Comparison of ENCODE assay signal across 23 mouse cellular contexts in genomic region chr15:78604255-78604654, GRCm38 (mm10). TPM values are rescaled to one million over a fixed set of nuclear protein-coding genes. Genes with fewer than 3 reads are reported as not detected.
DNase-seq lines count a peak whose midpoint lies in the region; ATAC-seq and TF ChIP-seq lines count a peak whose summit lies in the region.
"Had no signal": no experiment of that assay in that cellular context is flagged by ENCODE, and none has a peak within 500 bp of the region (broad histone marks: within the 10 kb centered on the region; RNA-seq: fewer than 3 reads in every experiment).

No protein-coding gene starts in this region.

- no peaks in the 10 kb centered on the region for H3K36me3 ChIP-seq in lung, embryonic 16.5 days (ENCODE audit: control insufficient read depth, insufficient read depth, low read length)
- no peaks in the 10 kb centered on the region for H3K36me3 ChIP-seq in stomach, postnatal 0 days (ENCODE audit: control insufficient read depth, insufficient read depth, low read length)
- H3K36me3 ChIP-seq in kidney, embryonic 15.5 days: no peaks in the 10 kb centered on the region
- H3K36me3 ChIP-seq: embryonic facial prominence, embryonic 10.5 days; heart, embryonic 13.5 days; hindbrain, embryonic 15.5 days had no signal

- 0 out of 2 replicates have a peak, but pooled peaks have one; percentile 32 for ATAC-seq in lung, embryonic 16.5 days (ENCODE audit: low read depth)
- ATAC-seq in stomach, postnatal 0 days (ENCODE audit: low FRiP score, low TSS enrichment): no peak
- no peak for ATAC-seq in kidney, embryonic 15.5 days (replicated peaks; ENCODE audit: low FRiP score)
- ATAC-seq: activated CD4-positive, CD25-positive, alpha-beta regulatory T cell, adult 4 months; forebrain, embryonic 13.5 days; forebrain, postnatal 0 days had no signal

- no peak for TF ChIP-seq EP300 in stomach, postnatal 0 days (optimal IDR thresholded peaks at IDR 0.05)

- intact Hi-C loops in gastrocnemius, postnatal 14 days (cut with DNase I; ENCODE audit: low total_unique reads): no loop called here

- no peak for TF ChIP-seq CTCF in stomach, postnatal 0 days (IDR thresholded peaks at IDR 0.05; ENCODE audit: low read depth)

- no peak overlapping the region for H3K4me2 ChIP-seq in lung, embryonic 16.5 days (ENCODE audit: low read depth, low read length)
- H3K4me2 ChIP-seq in stomach, postnatal 0 days (replicated peaks; ENCODE audit: low read depth): no peak overlapping the region
- no peak overlapping the region for H3K4me2 ChIP-seq in kidney, embryonic 15.5 days
- H3K4me2 ChIP-seq: forebrain, embryonic 13.5 days; heart, embryonic 13.5 days; hindbrain, embryonic 15.5 days had no signal

- no peaks in the 10 kb centered on the region for H3K9me3 ChIP-seq in lung, embryonic 16.5 days (ENCODE audit: control insufficient read depth, low read length)
- H3K9me3 ChIP-seq in stomach, postnatal 0 days (ENCODE audit: control insufficient read depth, low read length): no peaks in the 10 kb centered on the region
- H3K9me3 ChIP-seq in kidney, embryonic 15.5 days (replicated peaks): no peaks in the 10 kb centered on the region
- H3K9me3 ChIP-seq: forebrain, embryonic 13.5 days; heart, embryonic 13.5 days; hindbrain, embryonic 15.5 days had no signal

- H3K9ac ChIP-seq in lung, embryonic 16.5 days (ENCODE audit: low read length): no peak overlapping the region
- no peak overlapping the region for H3K9ac ChIP-seq in stomach, postnatal 0 days (ENCODE audit: low read length)
- no peak overlapping the region for H3K9ac ChIP-seq in kidney, embryonic 15.5 days
- H3K9ac ChIP-seq: forebrain, embryonic 13.5 days; forebrain, postnatal 0 days; heart, embryonic 13.5 days; hindbrain, embryonic 15.5 days had no signal

- no peak for DNase-seq in lung, postnatal 10 days
- DNase-seq in stomach, postnatal 0 days (ENCODE audit: low spot score): peak; percentile 29
- peak; percentile 49 for DNase-seq in thymus, postnatal 25 days
- no peak for DNase-seq in urinary bladder, postnatal 4 days (ENCODE audit: low spot score in 2 of 2)
- no peak for DNase-seq in gastrocnemius, postnatal 14 days
- DNase-seq: adrenal gland, postnatal 25 days; B cell, adult 2 months; cerebellum, adult 2 months; cerebellum, postnatal 10 days; forebrain, postnatal 0 days; gastrocnemius, postnatal 25 days; heart, postnatal 36 days had no signal

- no peaks in the 10 kb centered on the region for H3K4me1 ChIP-seq in lung, embryonic 16.5 days (replicated peaks; ENCODE audit: control insufficient read depth, insufficient read depth, low read length)
- no peaks in the 10 kb centered on the region for H3K4me1 ChIP-seq in stomach, postnatal 0 days (replicated peaks; ENCODE audit: control insufficient read depth, insufficient read depth)
- peaks cover 9% of the 10 kb centered on the region for H3K4me1 ChIP-seq in kidney, embryonic 15.5 days
- H3K4me1 ChIP-seq: heart, embryonic 13.5 days had no signal

- WGBS in lung, embryonic 16.5 days: 52% methylated on average over 6 of the region's 6 CpGs
- WGBS in stomach, postnatal 0 days: 58% methylated on average over 6 of the region's 6 CpGs
- WGBS in kidney, embryonic 15.5 days: 63% methylated on average over 6 of the region's 6 CpGs

- no peaks in the 10 kb centered on the region for H3K27me3 ChIP-seq in lung, embryonic 16.5 days (ENCODE audit: control insufficient read depth, insufficient read depth, low read depth, low read length)
- no peaks in the 10 kb centered on the region for H3K27me3 ChIP-seq in stomach, postnatal 0 days (ENCODE audit: control insufficient read depth, insufficient read depth, low read length)
- H3K27me3 ChIP-seq in kidney, embryonic 15.5 days: no peaks in the 10 kb centered on the region
- H3K27me3 ChIP-seq: forebrain, embryonic 13.5 days; heart, embryonic 13.5 days; hindbrain, embryonic 15.5 days; Patski had no signal

- H3K4me3 ChIP-seq in lung, embryonic 16.5 days (ENCODE audit: low read length): no peak overlapping the region
- H3K4me3 ChIP-seq in stomach, postnatal 0 days (ENCODE audit: low read depth, low read length): no peak overlapping the region
- H3K4me3 ChIP-seq in kidney, embryonic 15.5 days (replicated peaks): no peak overlapping the region
- H3K4me3 ChIP-seq: embryonic facial prominence, embryonic 10.5 days; forebrain, embryonic 13.5 days; heart, embryonic 13.5 days; hindbrain, embryonic 15.5 days had no signal

- H3K27ac ChIP-seq in lung, embryonic 16.5 days (ENCODE audit: low read length): no peak overlapping the region
- no peak overlapping the region for H3K27ac ChIP-seq in stomach, postnatal 0 days (replicated peaks)
- H3K27ac ChIP-seq in kidney, embryonic 15.5 days: no peak overlapping the region
- H3K27ac ChIP-seq: embryonic facial prominence, embryonic 10.5 days; forebrain, embryonic 13.5 days; heart, embryonic 13.5 days; hindbrain, embryonic 15.5 days had no signal

RNA-seq across cellular contexts. Expression of gene Cyth4, which starts 7.4 kb away (rescaled TPM):
- polyA plus RNA-seq in lung, embryonic 16.5 days (2015; fragmentation: Nextera tagmentation; extraction: Ambion mirVana): 11.1 and 11.8 TPM in 2 replicates
- 5.2 and 5.8 TPM in 2 replicates for polyA plus RNA-seq in stomach, postnatal 0 days (2015; fragmentation: Nextera tagmentation; extraction: Ambion mirVana)
- polyA plus RNA-seq in kidney, embryonic 15.5 days (2015; fragmentation: Nextera tagmentation; extraction: Ambion mirVana): 7.1 and 8.1 TPM in 2 replicates
- 1 to 10 TPM; 2.9 to 3.3 TPM for total RNA-seq in gastrocnemius, postnatal 14 days (2021)

RNA-seq across cellular contexts. Expression of gene Rac2, which starts 31.7 kb away (rescaled TPM):
- polyA plus RNA-seq in lung, embryonic 16.5 days (2015; fragmentation: Nextera tagmentation; extraction: Ambion mirVana): 23.4 and 39.3 TPM in 2 replicates
- polyA plus RNA-seq in stomach, postnatal 0 days (2015; fragmentation: Nextera tagmentation; extraction: Ambion mirVana): 6.4 and 8.0 TPM in 2 replicates
- polyA plus RNA-seq in kidney, embryonic 15.5 days (2015; fragmentation: Nextera tagmentation; extraction: Ambion mirVana): 8.1 and 11.1 TPM in 2 replicates
- total RNA-seq in gastrocnemius, postnatal 14 days (2021): 1 to 10 TPM; 1.1 to 2.5 TPM
- polyA plus RNA-seq: Patski had no signal

RNA-seq across cellular contexts. Expression of gene Sstr3, which starts 59.8 kb away (rescaled TPM):
- 0.05 TPM in 1 of 2 replicates, not detected in the other for polyA plus RNA-seq in lung, embryonic 16.5 days (2015; fragmentation: Nextera tagmentation; extraction: Ambion mirVana)
- polyA plus RNA-seq in stomach, postnatal 0 days (2015; fragmentation: Nextera tagmentation; extraction: Ambion mirVana): 0.02 and 0.08 TPM in 2 replicates
- 0.30 and 0.58 TPM in 2 replicates for polyA plus RNA-seq in kidney, embryonic 15.5 days (2015; fragmentation: Nextera tagmentation; extraction: Ambion mirVana)
- under 1 TPM in 1 of 2 experiments, not detected in 1; 0.04 TPM for total RNA-seq in gastrocnemius, postnatal 14 days (2021)
- total RNA-seq: gastrocnemius, adult 18-20 months; gastrocnemius, postnatal 25 days; granulocyte monocyte progenitor cell, adult 5-6 weeks; heart, adult 8-10 months; heart, postnatal 36 days had no signal
- polyA plus RNA-seq: activated CD4-positive, CD25-positive, alpha-beta regulatory T cell, adult 4 months; embryonic facial prominence, embryonic 10.5 days; heart, embryonic 13.5 days had no signal

Comparison
In these comparisons a context has a peak if more than half of its experiments do, and no peak if none do; other contexts are left out.
1. DNase-seq: peak in stomach, postnatal 0 days (single experiment) and thymus, postnatal 25 days (single experiment); none in lung, postnatal 10 days (single experiment), urinary bladder, postnatal 4 days (0 of 2) and gastrocnemius, postnatal 14 days (single experiment).